ENCODE assay signal across 8 mouse cellular contexts in the genomic region with DNA sequence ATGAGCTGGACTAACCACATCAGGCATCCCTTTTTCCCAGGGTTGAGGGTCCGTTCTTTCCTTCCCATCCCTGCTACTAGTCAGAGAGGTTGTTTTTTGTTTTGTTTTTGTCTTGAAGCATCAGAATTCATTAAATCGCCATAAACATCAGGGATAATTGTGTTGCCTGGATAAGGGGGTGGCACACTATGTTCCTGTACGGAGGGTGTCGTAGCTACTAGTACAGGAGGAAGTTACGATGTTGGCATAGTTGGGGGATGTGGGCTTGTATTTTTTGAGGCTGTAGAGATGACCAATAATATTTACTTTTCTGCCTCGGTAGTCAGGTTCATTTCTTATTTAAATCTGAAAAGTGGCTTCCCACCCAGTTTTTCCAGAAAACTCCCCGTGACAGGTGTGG. TPM values are rescaled to one million over a fixed set of nuclear protein-coding genes. Genes with fewer than 3 reads are reported as not detected.
DNase-seq lines count a peak whose midpoint lies in the region; ATAC-seq and TF ChIP-seq lines count a peak whose summit lies in the region.

No protein-coding gene starts in this region.

- H3K9ac ChIP-seq in ES-E14 (ENCODE audit: insufficient read depth, low read depth, low read length, poor library complexity, severe bottlenecking), result peak overlapping the region; percentile 80; the same call in 1 of the 2 replicates
- peak overlapping the region; percentile 61 for H3K9ac ChIP-seq in lung, embryonic 15.5 days
- H3K9ac ChIP-seq in stomach, embryonic 16.5 days (ENCODE audit: low read length), result peak overlapping the region; percentile 91

- no peak for TF ChIP-seq POLR2A in cerebellum, adult 2 months (IDR thresholded peaks at IDR 0.05; ENCODE audit: borderline replicate concordance, insufficient read depth, low read length)

- peak; percentile 34 to 35; a peak in 2 of 4 replicates for ATAC-seq in hematopoietic stem cell, adult 5-6 weeks (replicated peaks in 1 of 2; ENCODE audit: insufficient read depth in 1 of 2, low FRiP score in 2 of 2, low TSS enrichment in 1 of 2, low read depth in 1 of 2, poor library complexity in 2 of 2, severe bottlenecking in 2 of 2)
- ATAC-seq in lung, embryonic 15.5 days (ENCODE audit: borderline replicate concordance, extremely low read depth, low FRiP score, low TSS enrichment), result no peak
- ATAC-seq in stomach, embryonic 16.5 days (ENCODE audit: insufficient read depth, low FRiP score), result no peak

- no peak overlapping the region for H3K27ac ChIP-seq in cerebellum, adult 2 months (ENCODE audit: insufficient read depth, low read length)
- no peak overlapping the region for H3K27ac ChIP-seq in ES-E14 (ENCODE audit: insufficient read depth, low read depth, low read length, poor library complexity, severe bottlenecking)
- H3K27ac ChIP-seq in lung, embryonic 15.5 days, result peak overlapping the region; percentile 77; the same call in 1 of the 2 replicates
- H3K27ac ChIP-seq in stomach, embryonic 16.5 days (ENCODE audit: low read length), result peak overlapping the region; percentile 85

- no peaks in the 10 kb centered on the region for H3K27me3 ChIP-seq in cerebellum, adult 2 months (ENCODE audit: control insufficient read depth, insufficient read depth, low read length)
- H3K27me3 ChIP-seq in lung, embryonic 15.5 days, result peaks cover 4% of the 10 kb centered on the region; the same call in 1 of the 2 replicates
- H3K27me3 ChIP-seq in stomach, embryonic 16.5 days (ENCODE audit: control insufficient read depth, insufficient read depth, low read length), result no peaks in the 10 kb centered on the region

- H3K9me3 ChIP-seq in ES-E14 (ENCODE audit: control insufficient read depth, insufficient read depth, low read depth, low read length), result no peaks in the 10 kb centered on the region
- H3K9me3 ChIP-seq in lung, embryonic 15.5 days, result no peaks in the 10 kb centered on the region
- no peaks in the 10 kb centered on the region for H3K9me3 ChIP-seq in stomach, embryonic 16.5 days (replicated peaks; ENCODE audit: control insufficient read depth, low read length)

- no peaks in the 10 kb centered on the region for H3K36me3 ChIP-seq in ES-E14 (ENCODE audit: control insufficient read depth, insufficient read depth, low read length, poor library complexity, severe bottlenecking)
- H3K36me3 ChIP-seq in lung, embryonic 15.5 days, result no peaks in the 10 kb centered on the region
- H3K36me3 ChIP-seq in stomach, embryonic 16.5 days (ENCODE audit: control insufficient read depth, insufficient read depth, low read length), result no peaks in the 10 kb centered on the region

- in situ Hi-C loops in ES-E14 (cut with MboI; ENCODE audit: low sequenced_read_pairs in 2 of 2, unreplicated experiment in 2 of 2), result no loop called here

- 4% methylated on average over 7 of the region's 7 CpGs for WGBS in cerebellum, adult 2 months
- 3% methylated on average over 7 of the region's 7 CpGs for WGBS in lung, embryonic 15.5 days
- 5% methylated on average over 7 of the region's 7 CpGs for WGBS in stomach, embryonic 16.5 days

- TF ChIP-seq CTCF in cerebellum, adult 2 months (IDR thresholded peaks at IDR 0.05; ENCODE audit: borderline replicate concordance, insufficient read depth, low read depth, low read length), result no peak

- H3K4me1 ChIP-seq in cerebellum, adult 2 months (ENCODE audit: control insufficient read depth, insufficient read depth, low read length), result peaks cover 4% of the 10 kb centered on the region; the same call in 1 of the 2 replicates
- H3K4me1 ChIP-seq in ES-E14 (ENCODE audit: control insufficient read depth in 2 of 2, insufficient read depth in 2 of 2, low read length in 2 of 2, poor library complexity in 1 of 2), result peaks cover 14 to 22% of the 10 kb centered on the region in 2 experiments
- H3K4me1 ChIP-seq in lung, embryonic 15.5 days, result peaks cover 34% of the 10 kb centered on the region
- peaks cover 20% of the 10 kb centered on the region for H3K4me1 ChIP-seq in stomach, embryonic 16.5 days (ENCODE audit: control insufficient read depth, insufficient read depth, low read length)

- peak overlapping the region; percentile 95 for H3K4me2 ChIP-seq in lung, embryonic 15.5 days
- peak overlapping the region; percentile 73 for H3K4me2 ChIP-seq in stomach, embryonic 16.5 days (ENCODE audit: low read depth, low read length)

- no peak for DNase-seq in cerebellum, adult 2 months
- no peak for DNase-seq in cerebellum, adult 8-10 months
- DNase-seq in ES-E14 (ENCODE audit: low read depth, low spot score) (no peak), adipocyte (ENCODE audit: low spot score) (no peak)
- DNase-seq in yolk sac, embryonic 10.5 days (ENCODE audit: low spot score), result no peak

- peak overlapping the region; percentile 95 for H3K4me3 ChIP-seq in cerebellum, adult 2 months (replicated peaks; ENCODE audit: insufficient read depth, low read depth, low read length)
- H3K4me3 ChIP-seq in ES-E14 (ENCODE audit: insufficient read depth in 1 of 2, low read depth in 1 of 2, low read length in 2 of 2, poor library complexity in 1 of 2, severe bottlenecking in 1 of 2), result peak overlapping the region; percentile 82 to 89
- H3K4me3 ChIP-seq in lung, embryonic 15.5 days, result peak overlapping the region; percentile 67
- H3K4me3 ChIP-seq in stomach, embryonic 16.5 days (replicated peaks; ENCODE audit: low read length), result peak overlapping the region; percentile 77

TF ChIP-seq in ES-E14, 5 proteins besides CTCF, POLR2A, EP300 and RAD21:
- no peak for TF ChIP-seq MAFK (IDR thresholded peaks at IDR 0.05; ENCODE audit: insufficient read depth, low read depth, low read length)
- TF ChIP-seq CHD2 (IDR thresholded peaks at IDR 0.05; ENCODE audit: low read depth, low read length), result no peak
- TF ChIP-seq HCFC1 (IDR thresholded peaks at IDR 0.05; ENCODE audit: borderline replicate concordance, insufficient read depth, low read length), result no peak
- TF ChIP-seq ZC3H11A (IDR thresholded peaks at IDR 0.05; ENCODE audit: borderline replicate concordance, low read depth, low read length), result no peak
- no peak for TF ChIP-seq ZNF384 (IDR thresholded peaks at IDR 0.05; ENCODE audit: low read depth, low read length)

RNA-seq across cellular contexts. Expression of gene Dgka, which starts 1.4 kb away (rescaled TPM):
- 16.0 and 17.1 TPM in 2 replicates for polyA plus RNA-seq in cerebellum, adult 2 months (2012; rRNA removed)
- total RNA-seq in ES-E14 (2012; rRNA removed), result 11.9 and 19.3 TPM in 2 replicates
- total RNA-seq in hematopoietic stem cell, adult 5-6 weeks (2017), result 15.4 and 17.8 TPM in 2 replicates
- polyA plus RNA-seq in lung, embryonic 15.5 days (2015; fragmentation: Nextera tagmentation; extraction: Ambion mirVana), result 9.5 and 10.5 TPM in 2 replicates
- polyA plus RNA-seq in stomach, embryonic 16.5 days (2015; fragmentation: Nextera tagmentation; extraction: Ambion mirVana), result 28.2 and 36.1 TPM in 2 replicates

RNA-seq across cellular contexts. Expression of gene Pym1, which starts 4.5 kb away (rescaled TPM):
- polyA plus RNA-seq in cerebellum, adult 2 months (2012; rRNA removed), result 37.2 and 39.7 TPM in 2 replicates
- 71.7 and 78.6 TPM in 2 replicates for total RNA-seq in ES-E14 (2012; rRNA removed)
- total RNA-seq in hematopoietic stem cell, adult 5-6 weeks (2017), result 29.2 and 57.2 TPM in 2 replicates
- 37.9 and 39.8 TPM in 2 replicates for polyA plus RNA-seq in lung, embryonic 15.5 days (2015; fragmentation: Nextera tagmentation; extraction: Ambion mirVana)
- 35.0 and 36.2 TPM in 2 replicates for polyA plus RNA-seq in stomach, embryonic 16.5 days (2015; fragmentation: Nextera tagmentation; extraction: Ambion mirVana)

RNA-seq across cellular contexts. Expression of gene Cdk2, which starts 38.4 kb away (rescaled TPM):
- 3.8 and 3.9 TPM in 2 replicates for polyA plus RNA-seq in cerebellum, adult 2 months (2012; rRNA removed)
- total RNA-seq in ES-E14 (2012; rRNA removed), result 40.7 and 43.5 TPM in 2 replicates
- total RNA-seq in hematopoietic stem cell, adult 5-6 weeks (2017), result 72.5 and 89.6 TPM in 2 replicates
- polyA plus RNA-seq in lung, embryonic 15.5 days (2015; fragmentation: Nextera tagmentation; extraction: Ambion mirVana), result 108 and 110 TPM in 2 replicates
- 76.7 and 81.2 TPM in 2 replicates for polyA plus RNA-seq in stomach, embryonic 16.5 days (2015; fragmentation: Nextera tagmentation; extraction: Ambion mirVana)

RNA-seq across cellular contexts. Expression of gene Pmel, which starts 39.2 kb away (rescaled TPM):
- 1.00 and 1.5 TPM in 2 replicates for polyA plus RNA-seq in cerebellum, adult 2 months (2012; rRNA removed)
- total RNA-seq in ES-E14 (2012; rRNA removed), result 11.4 and 44.2 TPM in 2 replicates
- total RNA-seq in hematopoietic stem cell, adult 5-6 weeks (2017), result 1.2 and 1.8 TPM in 2 replicates
- polyA plus RNA-seq in lung, embryonic 15.5 days (2015; fragmentation: Nextera tagmentation; extraction: Ambion mirVana), result 1.2 and 1.3 TPM in 2 replicates
- 1.6 and 3.0 TPM in 2 replicates for polyA plus RNA-seq in stomach, embryonic 16.5 days (2015; fragmentation: Nextera tagmentation; extraction: Ambion mirVana)

RNA-seq across cellular contexts. Expression of gene Rab5b, which starts 47.2 kb away (rescaled TPM):
- polyA plus RNA-seq in cerebellum, adult 2 months (2012; rRNA removed), result 132 and 133 TPM in 2 replicates
- 23.2 and 32.8 TPM in 2 replicates for total RNA-seq in ES-E14 (2012; rRNA removed)
- 36.4 and 51.5 TPM in 2 replicates for total RNA-seq in hematopoietic stem cell, adult 5-6 weeks (2017)
- 73.8 and 77.8 TPM in 2 replicates for polyA plus RNA-seq in lung, embryonic 15.5 days (2015; fragmentation: Nextera tagmentation; extraction: Ambion mirVana)
- polyA plus RNA-seq in stomach, embryonic 16.5 days (2015; fragmentation: Nextera tagmentation; extraction: Ambion mirVana), result 85.1 and 87.8 TPM in 2 replicates

Comparison
In these comparisons a context has a peak if more than half of its experiments do, and no peak if none do; other contexts are left out.
1. H3K27ac ChIP-seq: peak in lung, embryonic 15.5 days (single experiment) and stomach, embryonic 16.5 days (single experiment); none in cerebellum, adult 2 months (single experiment) and ES-E14 (single experiment).
2. ATAC-seq: peak in hematopoietic stem cell, adult 5-6 weeks (2 of 2); none in lung, embryonic 15.5 days (single experiment) and stomach, embryonic 16.5 days (single experiment).
3. RNA of gene Cdk2, which starts 38.4 kb away (polyA plus RNA-seq): 108 to 110 TPM in lung, embryonic 15.5 days and 76.7 to 81.2 TPM in stomach, embryonic 16.5 days; 3.8 to 3.9 TPM in cerebellum, adult 2 months; every median in the first group is over 10 times any median in the second.
4. Peak in every context shown above with its lines, with median percentiles within 50 percentile points of each other: H3K4me3 ChIP-seq and H3K9ac ChIP-seq.